Mouse (Mus musculus) ES-Bruce4 (cell line): ENCODE measurements at regions not wholly inside any gene's neighbourhood (a gene's known extent, or its start where the extent isn't known, plus 50 kb on each side); places are given as distances from the start of the nearest gene placed in this dataset.

Experiments used
- CTCF ChIP-seq: IDR thresholded peaks from one replicate; pipeline ENCODE4 v1.8.1; 2011; ENCODE audit warnings: low read depth, low read length
- EP300 ChIP-seq: IDR thresholded peaks from 2 replicates; pipeline ENCODE4 v1.6.1; 2011; ENCODE audit warnings: low read depth, low read length; ENCODE audit not compliant: insufficient read depth
- POLR2A ChIP-seq: IDR thresholded peaks from one replicate; pipeline ENCODE4 v1.8.1; 2011; ENCODE audit warnings: low read length; ENCODE audit not compliant: insufficient read depth

DNA sequence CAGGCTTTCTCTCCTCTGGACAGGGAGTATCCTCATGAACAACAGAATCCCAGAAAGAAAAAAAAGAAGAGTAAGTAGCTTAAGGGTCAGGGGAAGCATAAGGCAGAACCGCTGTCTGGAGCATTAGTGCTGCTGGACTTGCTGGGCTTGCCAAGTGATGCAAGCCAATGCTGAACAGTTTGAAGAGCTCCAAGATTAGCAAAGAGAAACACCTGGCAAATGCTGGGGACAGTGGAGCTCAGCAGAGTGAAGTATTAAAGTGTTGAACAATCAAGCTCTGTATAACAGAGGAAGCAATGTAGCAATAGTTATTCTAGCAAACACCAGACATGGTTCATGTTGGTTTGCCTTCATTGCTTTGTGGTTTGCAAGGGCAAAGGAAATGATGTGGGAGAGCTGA is 1100.1 kb downstream of the Mrps31 start:
- TF ChIP-seq CTCF (no peak), POLR2A (no peak), EP300 (no peak)
